Mouse (Mus musculus): ENCODE measurements around the gene D930020B18Rik. TPM values are rescaled to one million over a fixed set of nuclear protein-coding genes. Genes with fewer than 3 reads are reported as not detected.

D930020B18Rik gene
- polyA plus RNA-seq, 1 experiment: not detected

DNA sequence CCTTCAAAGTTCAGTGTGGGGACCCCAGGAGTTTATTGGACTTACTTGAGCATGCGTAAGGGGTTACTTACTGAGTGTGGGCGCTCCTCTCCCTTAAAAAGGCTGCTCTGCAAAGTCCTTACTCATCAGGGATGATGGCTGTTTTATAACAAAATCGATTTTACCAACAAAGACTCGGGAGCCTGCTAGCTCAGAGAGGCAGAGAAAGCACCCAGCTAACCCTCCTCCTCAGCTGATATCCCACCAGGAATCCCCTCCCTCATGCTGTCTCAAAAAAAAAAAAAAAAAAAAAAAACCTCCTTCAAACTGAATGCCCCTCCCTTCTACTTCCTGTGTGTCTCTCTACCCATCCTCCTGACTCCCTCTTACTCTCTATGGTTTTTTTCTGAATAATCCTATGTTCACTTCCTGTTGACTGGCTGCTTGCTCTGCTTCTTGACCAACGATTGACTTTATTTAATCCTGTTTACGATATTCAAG lies 12.8 kb upstream of the D930020B18Rik start:
- TF ChIP-seq TAL1 (IDR thresholded peaks at IDR 0.05; ENCODE audit: low read length) (no peak), GATA1 (IDR thresholded peaks at IDR 0.05; ENCODE audit: low read length) (no peak)
- H3K27me3 ChIP-seq (ENCODE audit: control insufficient read depth): no peaks in the 10 kb centered on the region
- no peak overlapping the region for H3K4me3 ChIP-seq (replicated peaks)
- peaks cover 36% of the 10 kb centered on the region for H3K4me1 ChIP-seq (ENCODE audit: control insufficient read depth)
- no peaks in the 10 kb centered on the region for H3K9me3 ChIP-seq (ENCODE audit: control insufficient read depth, low read length)
- peaks cover 2% of the 10 kb centered on the region; the same call in 1 of the 2 replicates for H3K36me3 ChIP-seq (ENCODE audit: control insufficient read depth)

DNA sequence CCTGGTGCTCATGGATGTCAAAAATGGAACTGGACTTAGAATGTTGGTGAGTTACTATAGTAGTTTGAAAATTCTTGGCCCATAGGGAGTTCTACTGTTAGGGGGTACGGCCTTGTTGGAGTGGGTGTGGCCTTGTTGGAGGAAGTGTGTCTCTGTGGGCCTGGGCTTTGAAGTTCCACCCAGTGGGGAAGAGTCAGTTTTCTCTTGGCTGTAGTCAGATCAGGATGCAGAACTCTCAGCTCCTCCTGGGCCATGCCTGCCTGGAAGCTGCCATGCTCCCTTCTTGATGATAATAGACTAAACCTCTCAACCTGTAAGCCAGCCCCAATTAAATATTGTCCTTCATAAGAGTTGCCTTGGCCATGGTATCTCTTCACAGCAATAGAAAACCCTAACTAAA lies 7.2 kb upstream of the D930020B18Rik start:
- no peaks in the 10 kb centered on the region for H3K9me3 ChIP-seq (ENCODE audit: control insufficient read depth, low read length)
- no peaks in the 10 kb centered on the region for H3K27me3 ChIP-seq (ENCODE audit: control insufficient read depth)
- H3K36me3 ChIP-seq (ENCODE audit: control insufficient read depth): no peaks in the 10 kb centered on the region
- H3K4me1 ChIP-seq (ENCODE audit: control insufficient read depth): no peaks in the 10 kb centered on the region
- no peak overlapping the region for H3K4me3 ChIP-seq (replicated peaks)
- no peak for TF ChIP-seq TAL1 (IDR thresholded peaks at IDR 0.05; ENCODE audit: low read length)
- TF ChIP-seq GATA1 (IDR thresholded peaks at IDR 0.05; ENCODE audit: low read length): no peak

- TF ChIP-seq GATA1 (IDR thresholded peaks at IDR 0.05; ENCODE audit: low read length) (no peak), TAL1 (IDR thresholded peaks at IDR 0.05; ENCODE audit: low read length) (no peak)
- Histone ChIP-seq H3K4me3 (replicated peaks) (no peak overlapping the region), H3K36me3 (ENCODE audit: control insufficient read depth) (no peaks in the 10 kb centered on the region), H3K9me3 (ENCODE audit: control insufficient read depth, low read length) (no peaks in the 10 kb centered on the region), H3K4me1 (ENCODE audit: control insufficient read depth) (no peaks in the 10 kb centered on the region; the same call in 1 of the 2 replicates), H3K27me3 (ENCODE audit: control insufficient read depth) (peaks cover 14% of the 10 kb centered on the region)
Observed at GRCm38 (mm10) chr10:121636276-121636675, 5.1 kb upstream of the D930020B18Rik start.

GRCm38 (mm10) chr10:121639573-121639972 lies 1.8 kb upstream of the D930020B18Rik start:
- Histone ChIP-seq H3K4me1 (ENCODE audit: control insufficient read depth) (peaks cover 5% of the 10 kb centered on the region), H3K27me3 (ENCODE audit: control insufficient read depth) (peaks cover 42% of the 10 kb centered on the region), H3K9me3 (ENCODE audit: control insufficient read depth, low read length) (no peaks in the 10 kb centered on the region; the same call in 1 of the 2 replicates), H3K36me3 (ENCODE audit: control insufficient read depth) (no peaks in the 10 kb centered on the region), H3K4me3 (replicated peaks) (no peak overlapping the region)
- no peak for TF ChIP-seq TAL1 (IDR thresholded peaks at IDR 0.05; ENCODE audit: low read length)
- TF ChIP-seq GATA1 (IDR thresholded peaks at IDR 0.05; ENCODE audit: low read length): no peak

GRCm38 (mm10) chr10:121640150-121640930 lies 1.0 kb upstream of the D930020B18Rik start:
- H3K36me3 ChIP-seq (ENCODE audit: control insufficient read depth): no peaks in the 10 kb centered on the region
- no peak for TF ChIP-seq GATA1 (IDR thresholded peaks at IDR 0.05; ENCODE audit: low read length)
- H3K27me3 ChIP-seq (ENCODE audit: control insufficient read depth): peaks cover 42% of the 10 kb centered on the region
- H3K4me1 ChIP-seq (ENCODE audit: control insufficient read depth): peaks cover 5% of the 10 kb centered on the region
- H3K4me3 ChIP-seq (replicated peaks): no peak overlapping the region
- no peaks in the 10 kb centered on the region; the same call in 1 of the 2 replicates for H3K9me3 ChIP-seq (ENCODE audit: control insufficient read depth, low read length)

GRCm38 (mm10) chr10:121640944-121641271 lies 480 bp upstream of the D930020B18Rik start:
- Histone ChIP-seq H3K36me3 (ENCODE audit: control insufficient read depth) (no peaks in the 10 kb centered on the region), H3K4me3 (replicated peaks) (no peak overlapping the region), H3K9me3 (ENCODE audit: control insufficient read depth, low read length) (no peaks in the 10 kb centered on the region; the same call in 1 of the 2 replicates), H3K4me1 (ENCODE audit: control insufficient read depth) (peaks cover 5% of the 10 kb centered on the region), H3K27me3 (ENCODE audit: control insufficient read depth) (peaks cover 42% of the 10 kb centered on the region)
- TF ChIP-seq GATA1 (IDR thresholded peaks at IDR 0.05; ENCODE audit: low read length): no peak
- TF ChIP-seq TAL1 (IDR thresholded peaks at IDR 0.05; ENCODE audit: low read length): no peak

DNA sequence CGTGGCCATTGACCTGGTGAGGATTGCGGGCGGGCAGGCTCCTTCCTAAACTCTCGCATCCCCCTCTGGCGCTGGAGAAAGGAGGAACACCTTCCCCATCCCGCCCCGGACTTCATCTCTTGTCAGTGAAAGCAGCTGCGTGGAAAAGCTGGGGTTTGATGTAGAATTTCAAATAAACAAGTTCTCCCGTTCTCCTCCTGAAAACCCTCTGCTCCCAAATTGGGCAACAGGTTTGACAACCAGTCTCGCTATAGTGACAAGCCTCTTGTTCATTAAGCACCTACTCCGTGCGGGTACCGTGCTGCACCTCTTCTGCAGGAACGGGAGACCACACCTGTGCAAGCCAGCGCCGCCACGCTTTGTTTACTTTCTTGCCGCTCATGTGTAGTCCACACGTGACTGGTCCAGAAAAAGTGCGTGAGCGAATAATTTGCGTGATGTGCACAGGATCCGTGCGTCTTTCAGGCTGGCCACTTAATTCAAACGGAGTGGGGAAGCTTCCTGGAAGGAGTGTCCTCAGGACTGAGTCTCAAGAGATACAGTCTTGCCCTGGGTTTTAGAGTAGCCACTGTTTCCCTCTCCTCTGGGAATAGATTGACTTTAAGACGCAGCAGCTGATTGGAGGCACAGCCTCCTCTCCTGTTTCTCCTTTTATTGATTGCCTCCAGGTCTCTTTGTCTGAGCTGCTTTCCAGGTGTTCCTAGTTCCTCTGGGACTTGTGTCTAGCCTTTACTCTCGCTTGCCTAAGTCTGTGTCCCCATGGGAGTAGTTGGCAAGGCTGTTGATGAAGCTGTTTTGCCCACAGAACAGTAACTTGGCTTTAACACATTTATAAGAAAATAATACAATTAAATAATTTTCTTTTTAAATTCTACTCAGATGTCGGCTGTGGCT lies 913 bp downstream of the D930020B18Rik start:
- TF ChIP-seq GATA1 (IDR thresholded peaks at IDR 0.05; ENCODE audit: low read length): no peak
- no peak for TF ChIP-seq TAL1 (IDR thresholded peaks at IDR 0.05; ENCODE audit: low read length)
- Histone ChIP-seq H3K27me3 (ENCODE audit: control insufficient read depth) (peaks cover 42% of the 10 kb centered on the region), H3K4me1 (ENCODE audit: control insufficient read depth) (peaks cover 5% of the 10 kb centered on the region), H3K4me3 (replicated peaks) (peak overlapping the region; percentile 31), H3K9me3 (ENCODE audit: control insufficient read depth, low read length) (no peaks in the 10 kb centered on the region; the same call in 1 of the 2 replicates), H3K36me3 (ENCODE audit: control insufficient read depth) (no peaks in the 10 kb centered on the region)

- H3K4me1 ChIP-seq (ENCODE audit: control insufficient read depth): peaks cover 5% of the 10 kb centered on the region
- H3K36me3 ChIP-seq (ENCODE audit: control insufficient read depth): no peaks in the 10 kb centered on the region
- TF ChIP-seq TAL1 (IDR thresholded peaks at IDR 0.05; ENCODE audit: low read length) (no peak), GATA1 (IDR thresholded peaks at IDR 0.05; ENCODE audit: low read length) (no peak)
- H3K27me3 ChIP-seq (ENCODE audit: control insufficient read depth): peaks cover 27% of the 10 kb centered on the region
- H3K4me3 ChIP-seq (replicated peaks): no peak overlapping the region
- H3K9me3 ChIP-seq (ENCODE audit: control insufficient read depth, low read length): no peaks in the 10 kb centered on the region; the same call in 1 of the 2 replicates
Observed at GRCm38 (mm10) chr10:121646294-121646693, 4.9 kb downstream of the D930020B18Rik start.

GRCm38 (mm10) chr10:121653079-121653478 lies 11.7 kb downstream of the D930020B18Rik start:
- H3K9me3 ChIP-seq (ENCODE audit: control insufficient read depth, low read length): no peaks in the 10 kb centered on the region
- no peaks in the 10 kb centered on the region for H3K36me3 ChIP-seq (ENCODE audit: control insufficient read depth)
- no peaks in the 10 kb centered on the region for H3K27me3 ChIP-seq (ENCODE audit: control insufficient read depth)
- no peaks in the 10 kb centered on the region for H3K4me1 ChIP-seq (ENCODE audit: control insufficient read depth)
- TF ChIP-seq GATA1 (IDR thresholded peaks at IDR 0.05; ENCODE audit: low read length) (no peak), TAL1 (IDR thresholded peaks at IDR 0.05; ENCODE audit: low read length) (no peak)
- H3K4me3 ChIP-seq (replicated peaks): no peak overlapping the region
